Mouse (Mus musculus): ENCODE measurements at regions not wholly inside any gene's neighbourhood (a gene's known extent, or its start where the extent isn't known, plus 50 kb on each side); places are given as distances from the start of the nearest gene placed in this dataset.

- no peak for TF ChIP-seq CTCF (IDR thresholded peaks at IDR 0.05; ENCODE audit: borderline replicate concordance, extremely low read depth, insufficient read depth, insufficient read length)
- TF ChIP-seq POLR2A (IDR thresholded peaks at IDR 0.05; ENCODE audit: borderline replicate concordance, extremely low read depth, insufficient read depth, insufficient read length, poor library complexity, severe bottlenecking) = no peak
These were observed 61.7 kb upstream of the Tent5a start for GRCm38 (mm10) chr9:85388775-85389393.

All from brain, embryonic 14.5 days (tissue).